Mouse (Mus musculus): Measurements from ENCODE around the gene Cracr2b. TPM values are rescaled to one million over a fixed set of nuclear protein-coding genes. Genes with fewer than 3 reads are reported as not detected.

The Cracr2b gene
- polyA plus RNA-seq, 1 experiment from 2014 or later, result 6.6 TPM

- H3K4me1 ChIP-seq (ENCODE audit: control insufficient read depth, insufficient read depth, low read length), result peaks cover 40% of the 10 kb centered on the region
- H3K27me3 ChIP-seq (ENCODE audit: control insufficient read depth, insufficient read depth, low read depth, low read length), result no peaks in the 10 kb centered on the region
- peak within 1 kb of the TSS; percentile 69 for H3K4me2 ChIP-seq (ENCODE audit: low read length)
- peaks cover 6% of the 10 kb centered on the region; the same call in 1 of the 2 replicates for H3K36me3 ChIP-seq (ENCODE audit: control insufficient read depth, insufficient read depth, low read length)
- H3K4me3 ChIP-seq (ENCODE audit: low read depth, low read length), result peak within 1 kb of the TSS; percentile 59
- peak within 1 kb of the TSS; percentile 84 for H3K27ac ChIP-seq (ENCODE audit: low read length)
- WGBS, result 5% methylated on average over 53 of the region's 53 CpGs
- no peaks in the 10 kb centered on the region for H3K9me3 ChIP-seq (replicated peaks; ENCODE audit: control insufficient read depth, low read length, poor library complexity, severe bottlenecking)
- peak within 1 kb of the TSS; percentile 89 for H3K9ac ChIP-seq (ENCODE audit: low read depth, low read length)
- peak; percentile 73 for ATAC-seq
These were observed 23.4 kb upstream of the Cracr2b start, which contains the start of gene Slc25a22 for GRCm38 (mm10) chr7:141437178-141438120. TSS of gene Slc25a22 (minus strand) at chr7:141437892.

- H3K4me1 ChIP-seq (ENCODE audit: control insufficient read depth, insufficient read depth, low read length), result peaks cover 32% of the 10 kb centered on the region
- WGBS, result 86% methylated on average over 12 of the region's 12 CpGs
- H3K4me3 ChIP-seq (ENCODE audit: low read depth, low read length), result peak overlapping the region; percentile 59; the same call in 1 of the 2 replicates
- 0 out of 2 replicates have a peak, but pooled peaks cover 4% of the 10 kb centered on the region for H3K36me3 ChIP-seq (ENCODE audit: control insufficient read depth, insufficient read depth, low read length)
- H3K9me3 ChIP-seq (replicated peaks; ENCODE audit: control insufficient read depth, low read length, poor library complexity, severe bottlenecking), result no peaks in the 10 kb centered on the region
- peak overlapping the region; percentile 84 for H3K27ac ChIP-seq (ENCODE audit: low read length)
- peak overlapping the region; percentile 69 for H3K4me2 ChIP-seq (ENCODE audit: low read length)
- peak overlapping the region; percentile 89 for H3K9ac ChIP-seq (ENCODE audit: low read depth, low read length)
- no peaks in the 10 kb centered on the region for H3K27me3 ChIP-seq (ENCODE audit: control insufficient read depth, insufficient read depth, low read depth, low read length)
- no peak for ATAC-seq
These were observed 22.5 kb upstream of the Cracr2b start for GRCm38 (mm10) chr7:141438201-141438968.

- H3K27me3 ChIP-seq (ENCODE audit: control insufficient read depth, insufficient read depth, low read depth, low read length), result no peaks in the 10 kb centered on the region
- no peak overlapping the region for H3K27ac ChIP-seq (ENCODE audit: low read length)
- no peaks in the 10 kb centered on the region for H3K9me3 ChIP-seq (replicated peaks; ENCODE audit: control insufficient read depth, low read length, poor library complexity, severe bottlenecking)
- 96% methylated on average over 10 of the region's 10 CpGs for WGBS
- no peak for ATAC-seq
- no peaks in the 10 kb centered on the region for H3K36me3 ChIP-seq (ENCODE audit: control insufficient read depth, insufficient read depth, low read length)
- H3K4me2 ChIP-seq (ENCODE audit: low read length), result no peak overlapping the region
- peaks cover 24% of the 10 kb centered on the region for H3K4me1 ChIP-seq (ENCODE audit: control insufficient read depth, insufficient read depth, low read length)
- no peak overlapping the region for H3K9ac ChIP-seq (ENCODE audit: low read depth, low read length)
- no peak overlapping the region for H3K4me3 ChIP-seq (ENCODE audit: low read depth, low read length)
These were observed 21.7 kb upstream of the Cracr2b start for GRCm38 (mm10) chr7:141439140-141439679.

- 95% methylated on average over 11 of the region's 11 CpGs for WGBS
- Histone ChIP-seq H3K9ac (ENCODE audit: low read depth, low read length) (no peak overlapping the region), H3K4me2 (ENCODE audit: low read length) (no peak overlapping the region), H3K4me1 (ENCODE audit: control insufficient read depth, insufficient read depth, low read length) (peaks cover 21% of the 10 kb centered on the region), H3K27ac (ENCODE audit: low read length) (no peak overlapping the region), H3K27me3 (ENCODE audit: control insufficient read depth, insufficient read depth, low read depth, low read length) (no peaks in the 10 kb centered on the region), H3K36me3 (ENCODE audit: control insufficient read depth, insufficient read depth, low read length) (no peaks in the 10 kb centered on the region), H3K9me3 (replicated peaks; ENCODE audit: control insufficient read depth, low read length, poor library complexity, severe bottlenecking) (no peaks in the 10 kb centered on the region), H3K4me3 (ENCODE audit: low read depth, low read length) (no peak overlapping the region)
- no peak for ATAC-seq
These were observed 21.1 kb upstream of the Cracr2b start for GRCm38 (mm10) chr7:141439811-141440210.

GRCm38 (mm10) chr7:141440613-141441012 lies 20.3 kb upstream of the Cracr2b start:
- H3K4me3 ChIP-seq (ENCODE audit: low read depth, low read length), result no peak overlapping the region
- no peaks in the 10 kb centered on the region for H3K9me3 ChIP-seq (replicated peaks; ENCODE audit: control insufficient read depth, low read length, poor library complexity, severe bottlenecking)
- H3K27ac ChIP-seq (ENCODE audit: low read length), result no peak overlapping the region
- ATAC-seq, result no peak
- H3K36me3 ChIP-seq (ENCODE audit: control insufficient read depth, insufficient read depth, low read length), result no peaks in the 10 kb centered on the region
- H3K9ac ChIP-seq (ENCODE audit: low read depth, low read length), result no peak overlapping the region
- 27% methylated on average over 6 of the region's 6 CpGs for WGBS
- H3K4me2 ChIP-seq (ENCODE audit: low read length), result no peak overlapping the region
- H3K27me3 ChIP-seq (ENCODE audit: control insufficient read depth, insufficient read depth, low read depth, low read length), result no peaks in the 10 kb centered on the region
- peaks cover 15% of the 10 kb centered on the region for H3K4me1 ChIP-seq (ENCODE audit: control insufficient read depth, insufficient read depth, low read length)

- H3K9ac ChIP-seq (ENCODE audit: low read depth, low read length), result no peak overlapping the region
- 92% methylated on average over 9 of the region's 9 CpGs for WGBS
These were observed 19.4 kb upstream of the Cracr2b start for GRCm38 (mm10) chr7:141441460-141441859.

GRCm38 (mm10) chr7:141442199-141442598 lies 18.7 kb upstream of the Cracr2b start:
- Histone ChIP-seq H3K4me1 (ENCODE audit: control insufficient read depth, insufficient read depth, low read length) (peaks cover 2% of the 10 kb centered on the region; the same call in 1 of the 2 replicates), H3K4me3 (ENCODE audit: low read depth, low read length) (no peak overlapping the region), H3K9ac (ENCODE audit: low read depth, low read length) (no peak overlapping the region), H3K9me3 (replicated peaks; ENCODE audit: control insufficient read depth, low read length, poor library complexity, severe bottlenecking) (no peaks in the 10 kb centered on the region), H3K27ac (ENCODE audit: low read length) (no peak overlapping the region), H3K27me3 (ENCODE audit: control insufficient read depth, insufficient read depth, low read depth, low read length) (no peaks in the 10 kb centered on the region), H3K4me2 (ENCODE audit: low read length) (0 out of 2 replicates have a peak overlapping the region, but pooled peaks have one; percentile 6), H3K36me3 (ENCODE audit: control insufficient read depth, insufficient read depth, low read length) (no peaks in the 10 kb centered on the region)
- WGBS, result 95% methylated on average over 13 of the region's 13 CpGs
- ATAC-seq, result no peak

More at GRCm38 (mm10) chr7:141441460-141441859, 19.4 kb upstream of the Cracr2b start:
- Histone ChIP-seq H3K4me1 (ENCODE audit: control insufficient read depth, insufficient read depth, low read length) (peaks cover 6% of the 10 kb centered on the region), H3K4me2 (ENCODE audit: low read length) (no peak overlapping the region), H3K4me3 (ENCODE audit: low read depth, low read length) (no peak overlapping the region), H3K27me3 (ENCODE audit: control insufficient read depth, insufficient read depth, low read depth, low read length) (no peaks in the 10 kb centered on the region), H3K9me3 (replicated peaks; ENCODE audit: control insufficient read depth, low read length, poor library complexity, severe bottlenecking) (no peaks in the 10 kb centered on the region), H3K27ac (ENCODE audit: low read length) (no peak overlapping the region), H3K36me3 (ENCODE audit: control insufficient read depth, insufficient read depth, low read length) (no peaks in the 10 kb centered on the region)
- ATAC-seq, result no peak

GRCm38 (mm10) chr7:141443081-141443821 lies 17.6 kb upstream of the Cracr2b start:
- Histone ChIP-seq H3K9ac (ENCODE audit: low read depth, low read length) (peak overlapping the region; percentile 50), H3K9me3 (replicated peaks; ENCODE audit: control insufficient read depth, low read length, poor library complexity, severe bottlenecking) (no peaks in the 10 kb centered on the region), H3K4me3 (ENCODE audit: low read depth, low read length) (peak overlapping the region; percentile 32), H3K27me3 (ENCODE audit: control insufficient read depth, insufficient read depth, low read depth, low read length) (no peaks in the 10 kb centered on the region), H3K27ac (ENCODE audit: low read length) (no peak overlapping the region), H3K4me2 (ENCODE audit: low read length) (peak overlapping the region; percentile 50), H3K36me3 (ENCODE audit: control insufficient read depth, insufficient read depth, low read length) (no peaks in the 10 kb centered on the region), H3K4me1 (ENCODE audit: control insufficient read depth, insufficient read depth, low read length) (peaks cover 2% of the 10 kb centered on the region)
- WGBS, result 30% methylated on average over 12 of the region's 12 CpGs
- no peak for ATAC-seq

All from midbrain, embryonic 16.5 days (tissue).